Mouse (Mus musculus): ENCODE results near the gene Zfp14.

The Zfp14 gene

GRCm38 (mm10) chr7:30050882-30051548 is at the start of gene Zfp14:
Gene Zfp14 (minus strand): TSS chr7:30051380.
- peak; percentile 93 for DNase-seq

GRCm38 (mm10) chr7:30099297-30099696 is 48.1 kb upstream of the Zfp14 start:
- peak; percentile 81 for DNase-seq

GRCm38 (mm10) chr7:30095551-30096125 is 44.5 kb upstream of the Zfp14 start:
- DNase-seq: no peak

DNA sequence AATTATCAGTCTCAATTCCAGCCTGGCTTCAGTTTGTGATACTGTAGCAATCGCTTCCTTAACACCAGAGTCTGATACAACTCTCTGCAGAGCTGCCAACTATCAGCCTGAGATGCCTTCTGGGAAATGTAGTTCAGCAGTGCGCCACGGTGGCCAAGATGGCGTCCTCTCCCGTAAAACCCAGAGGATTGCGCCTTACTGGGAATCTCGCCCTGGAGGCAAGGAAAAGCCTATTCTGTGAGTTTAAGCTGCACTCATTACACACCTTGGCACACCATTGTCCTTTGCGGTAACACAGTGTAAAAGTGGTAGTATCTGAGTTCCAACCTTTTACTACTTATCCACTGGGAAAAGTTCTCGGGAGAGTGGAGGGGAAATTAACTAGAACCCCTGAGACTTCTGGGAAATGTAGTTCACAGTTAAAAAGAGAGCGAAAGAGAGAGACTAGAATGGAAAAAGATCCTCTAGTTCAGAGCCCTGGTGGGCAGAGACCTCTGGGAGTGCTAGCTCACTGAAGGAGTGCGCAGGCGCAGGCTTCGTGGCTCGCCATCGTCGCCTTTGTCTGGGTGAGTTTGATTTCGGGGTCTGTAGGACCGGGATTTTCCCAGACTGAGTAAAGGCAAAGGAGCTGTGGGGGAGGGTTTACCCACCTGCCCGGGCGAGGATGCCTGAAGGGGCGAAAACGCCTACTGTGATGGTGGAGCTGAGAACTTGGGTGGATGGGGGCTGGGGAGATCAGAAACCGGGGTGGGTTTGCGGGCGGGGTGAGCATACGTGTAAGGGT is 43.7 kb upstream of the Zfp14 start, which contains the start of gene Zfp260:
Gene Zfp260, plus strand, starts transcription at position 132 of the 784 bp plus-strand sequence.
- DNase-seq: peak; percentile 92

GRCm38 (mm10) chr7:30093918-30094415 is 42.8 kb upstream of the Zfp14 start:
- DNase-seq: peak; percentile 16

DNA sequence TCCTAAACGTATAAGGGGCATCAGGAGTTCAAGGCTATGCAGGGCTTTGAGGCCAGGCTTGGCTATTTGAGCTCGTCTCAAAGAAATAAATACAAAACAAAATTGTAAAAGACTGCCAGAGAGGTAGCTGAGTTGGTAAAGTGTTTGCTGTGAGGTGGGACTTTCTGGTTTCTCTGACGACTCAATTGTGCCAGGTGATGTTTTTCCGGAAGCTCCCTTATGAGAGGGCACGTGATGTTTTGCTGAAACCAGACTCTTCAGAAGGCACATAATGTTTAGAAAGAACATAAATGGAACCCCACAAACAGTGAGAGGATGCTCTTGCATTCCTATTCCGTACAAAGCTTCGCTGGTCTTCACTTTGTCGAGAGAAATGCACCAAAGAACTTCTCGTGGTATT is 41.5 kb upstream of the Zfp14 start:
- DNase-seq: no peak

- DNase-seq: no peak
These were observed 39.9 kb upstream of the Zfp14 start for GRCm38 (mm10) chr7:30090970-30091585.

GRCm38 (mm10) chr7:30090092-30090969 is 39.2 kb upstream of the Zfp14 start, which contains the start of the genes Gm26920 and Zfp566:
Gene Gm26920 (minus strand): TSS chr7:30090410.
Gene Zfp566 (minus strand): TSS chr7:30090527.
- peak; percentile 95 for DNase-seq

DNA sequence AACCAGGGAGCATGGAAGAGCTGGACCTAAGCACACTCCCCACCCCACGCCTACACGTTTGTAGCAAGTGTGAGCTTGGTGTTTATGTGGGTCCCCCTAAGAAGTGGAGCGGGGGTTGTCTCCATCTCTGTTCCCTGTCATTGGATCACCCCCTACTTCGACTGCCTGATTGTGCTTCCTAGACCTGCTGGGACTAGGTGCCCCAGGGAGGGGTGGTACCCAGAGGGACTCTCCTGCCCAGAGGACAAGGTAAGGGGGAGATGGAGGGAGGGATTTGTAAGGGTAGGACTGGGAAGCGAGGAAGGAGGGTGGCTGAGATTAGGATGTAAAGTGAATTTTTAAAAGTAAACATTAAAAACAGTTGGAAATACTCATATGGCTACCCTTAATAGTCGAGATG is 38.2 kb upstream of the Zfp14 start:
- peak; percentile 15 for DNase-seq

- no peak for DNase-seq
These were observed 35.3 kb upstream of the Zfp14 start for GRCm38 (mm10) chr7:30086524-30086923.

GRCm38 (mm10) chr7:30072146-30073028 is 21.2 kb upstream of the Zfp14 start, which contains the start of gene Zfp82:
Gene Zfp82 (minus strand): TSS chr7:30072900.
- DNase-seq: peak; percentile 93

- DNase-seq: no peak
These were observed 13.4 kb upstream of the Zfp14 start for GRCm38 (mm10) chr7:30064622-30065021.

DNA sequence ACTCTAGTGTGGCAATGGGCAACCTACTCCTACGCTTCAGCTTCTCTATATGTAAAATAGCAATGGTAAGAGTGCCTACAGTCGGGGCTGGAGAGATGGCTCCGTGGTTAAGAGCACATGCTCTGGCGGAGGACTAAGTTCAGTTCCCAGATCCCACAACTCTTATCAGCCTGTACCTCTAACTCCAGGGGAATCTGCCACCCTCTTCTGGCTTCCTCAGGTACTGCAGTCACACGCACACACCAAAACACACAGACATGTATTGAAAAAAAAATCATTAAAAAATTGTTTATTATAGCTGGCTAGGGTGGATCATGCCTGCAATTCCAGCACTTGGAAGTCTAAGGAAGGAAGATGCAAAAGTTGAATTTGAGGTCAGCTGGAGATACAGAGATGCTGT is 11.3 kb upstream of the Zfp14 start:
- DNase-seq: peak; percentile 40

- DNase-seq: no peak
These were observed 9.2 kb upstream of the Zfp14 start for GRCm38 (mm10) chr7:30060341-30060740.

DNA sequence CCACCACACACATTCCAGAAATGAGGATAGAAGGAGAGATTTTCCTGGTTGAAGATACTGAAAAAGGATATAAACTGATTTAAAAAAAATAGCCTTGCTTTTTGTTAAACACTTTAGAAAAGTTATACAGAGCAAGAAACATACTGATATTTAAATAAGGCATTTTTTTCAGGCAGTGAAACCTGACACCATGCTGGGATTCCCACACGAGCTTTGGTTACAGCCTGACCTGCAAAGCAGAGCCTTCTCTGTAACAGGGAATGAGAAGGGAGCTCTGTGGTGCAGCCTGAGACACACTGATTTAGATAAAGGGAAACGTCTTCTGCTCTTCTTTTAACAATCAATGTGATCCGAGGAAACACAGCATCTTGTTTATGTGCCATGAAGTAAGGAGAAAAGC is 2.4 kb upstream of the Zfp14 start:
- no peak for DNase-seq

GRCm38 (mm10) chr7:30048126-30048525 is 3.1 kb downstream of the Zfp14 start:
- no peak for DNase-seq

DNA sequence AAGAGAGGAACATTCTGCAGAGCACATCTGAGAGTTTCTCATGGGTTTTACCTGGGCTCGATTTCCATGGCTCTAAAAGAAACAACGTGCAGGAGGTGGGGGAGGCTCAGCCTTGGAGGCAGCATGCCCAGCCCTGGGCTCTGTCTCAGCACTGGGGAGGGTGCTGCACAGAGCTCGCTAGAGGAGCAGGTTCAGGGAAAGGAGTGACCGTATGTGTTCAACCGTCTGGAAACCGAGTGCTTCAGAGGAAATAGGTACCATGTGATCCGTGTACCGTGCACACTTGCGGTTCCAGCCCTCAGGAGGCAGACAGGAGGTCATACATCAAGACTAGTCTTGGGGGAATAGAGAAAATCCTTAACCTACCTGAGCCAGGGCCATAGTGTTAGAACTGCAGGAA is 6.8 kb downstream of the Zfp14 start:
- DNase-seq: no peak

GRCm38 (mm10) chr7:30034331-30034730 is 16.8 kb downstream of the Zfp14 start:
- DNase-seq: no peak

DNA sequence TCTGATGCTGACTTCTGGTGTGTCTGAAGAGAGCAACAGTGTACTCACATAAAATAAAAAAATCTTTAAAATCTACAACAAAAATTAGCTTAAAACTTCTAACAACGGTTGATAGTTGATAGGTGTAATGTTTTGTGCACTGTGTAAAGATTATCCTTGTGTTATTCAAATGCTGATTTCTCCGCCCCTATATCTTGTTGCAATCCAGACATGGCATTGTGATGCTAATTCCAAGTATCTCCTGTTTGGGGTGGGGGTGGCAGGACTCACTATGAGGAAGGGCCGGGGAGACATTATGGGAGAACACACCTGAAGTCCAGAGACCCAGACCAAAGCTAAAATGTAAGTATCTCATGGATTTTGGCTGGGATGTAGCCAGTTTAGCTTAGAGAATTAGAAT is 19.8 kb downstream of the Zfp14 start:
- no peak for DNase-seq

DNA sequence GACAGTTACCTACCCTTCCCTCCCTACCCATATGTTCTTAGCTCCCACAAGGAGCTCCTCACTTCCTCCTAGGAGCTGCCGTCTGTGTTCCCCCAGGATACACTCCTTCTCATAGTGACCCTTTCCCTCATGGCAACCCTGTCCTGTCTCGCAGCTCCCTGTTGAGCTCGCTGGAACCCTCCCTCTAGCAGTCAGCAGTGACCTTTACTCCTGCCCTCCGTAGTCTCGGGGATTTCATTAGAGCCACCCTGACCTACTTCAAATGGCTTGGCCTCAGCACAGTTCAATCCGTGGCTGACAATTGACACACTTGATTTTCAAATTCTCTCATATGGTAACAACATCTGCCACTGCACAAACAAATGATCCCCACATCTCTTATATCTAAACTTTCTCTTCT is 20.5 kb downstream of the Zfp14 start:
- no peak for DNase-seq

DNA sequence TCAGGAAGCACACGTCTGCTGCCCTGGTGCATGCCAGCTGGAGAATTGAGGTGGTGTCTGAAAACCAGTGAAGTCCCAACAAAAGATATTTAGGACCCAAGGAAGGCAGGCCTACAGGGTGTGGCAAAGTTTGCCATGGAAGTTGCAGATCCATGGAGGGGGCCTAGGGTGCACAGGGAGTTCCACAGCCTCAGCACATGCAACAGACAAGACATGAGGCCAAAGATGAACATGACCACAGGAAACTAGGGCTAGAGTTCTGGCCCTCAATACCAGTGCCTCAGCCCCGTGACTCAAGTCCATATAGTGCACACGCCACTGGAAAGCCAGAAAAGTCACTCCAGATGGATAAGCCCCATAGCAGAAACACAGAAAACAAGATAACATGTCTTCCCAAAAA is 22.6 kb downstream of the Zfp14 start:
- no peak for DNase-seq

All from thymus, postnatal 14 days (tissue).